Mouse (Mus musculus) urinary bladder, postnatal 36 days (tissue): ENCODE data around the gene Antxr2.

Experiments used
- DNase-seq, 2 experiments: peaks; one replicate each; pipeline ENCODE4 v3.0.0; 2022; ENCODE audit warnings: low spot score in 2 of 2, mixed read lengths in 1 of 2

Antxr2 gene

DNA sequence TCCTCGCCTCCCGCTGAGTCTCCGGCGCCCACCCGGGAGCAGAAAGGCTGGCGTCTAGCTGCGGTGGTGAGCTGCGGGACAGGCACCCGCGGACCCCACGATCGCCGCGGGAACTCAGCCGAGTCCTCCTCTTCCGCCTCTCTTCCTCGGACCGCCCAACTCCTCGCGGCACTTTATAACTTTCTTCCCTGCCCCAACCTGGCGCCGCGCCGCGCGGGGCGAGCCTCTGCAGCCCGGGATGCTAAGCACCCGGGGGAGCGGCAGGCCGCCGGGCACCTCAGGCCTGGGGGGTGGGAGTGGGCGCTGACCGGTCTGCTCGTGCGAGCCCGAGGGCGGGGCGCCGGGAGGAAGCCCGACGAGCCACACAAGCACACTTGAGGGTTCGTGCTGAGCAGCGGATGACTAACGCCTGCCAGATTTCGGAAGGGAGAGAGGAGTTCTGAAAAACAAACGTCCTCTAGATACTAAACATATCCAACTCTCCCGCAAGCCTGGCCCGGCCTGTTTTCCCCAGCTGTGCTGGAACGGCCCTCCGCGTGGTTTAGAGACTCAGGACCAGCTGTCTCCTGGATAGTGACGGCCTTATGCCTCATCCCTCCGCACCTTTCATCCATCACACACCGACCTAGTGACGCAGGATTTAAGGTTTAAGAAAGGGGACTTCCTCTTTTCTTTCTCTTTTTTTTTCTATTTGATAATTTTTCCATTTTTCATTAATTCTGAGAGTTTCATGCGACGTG is at the start of gene Antxr2:
Gene Antxr2, minus strand, starts transcription at position 142 of the 740 bp plus-strand sequence.
- DNase-seq = peak; percentile 55 to 71

DNA sequence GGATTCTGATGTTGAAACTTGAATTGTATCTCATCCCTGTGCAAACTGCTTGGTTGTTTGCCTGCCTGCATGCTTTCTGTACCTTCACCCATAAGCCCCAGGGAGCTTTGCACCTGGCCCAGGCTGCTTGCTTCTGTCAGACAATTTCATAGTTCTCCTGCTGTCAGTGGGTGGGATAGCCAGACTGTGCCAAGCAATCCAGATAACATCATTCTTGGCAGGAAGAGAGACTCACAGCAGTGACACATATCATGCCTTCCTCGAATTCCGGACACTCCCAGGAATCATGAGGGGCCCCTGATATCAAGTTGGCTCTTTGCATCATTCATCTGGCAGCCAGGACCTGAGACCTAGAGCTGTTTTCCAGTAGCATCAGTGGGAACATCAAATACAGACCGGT is 45.8 kb upstream of the Antxr2 start:
- no peak for DNase-seq

DNA sequence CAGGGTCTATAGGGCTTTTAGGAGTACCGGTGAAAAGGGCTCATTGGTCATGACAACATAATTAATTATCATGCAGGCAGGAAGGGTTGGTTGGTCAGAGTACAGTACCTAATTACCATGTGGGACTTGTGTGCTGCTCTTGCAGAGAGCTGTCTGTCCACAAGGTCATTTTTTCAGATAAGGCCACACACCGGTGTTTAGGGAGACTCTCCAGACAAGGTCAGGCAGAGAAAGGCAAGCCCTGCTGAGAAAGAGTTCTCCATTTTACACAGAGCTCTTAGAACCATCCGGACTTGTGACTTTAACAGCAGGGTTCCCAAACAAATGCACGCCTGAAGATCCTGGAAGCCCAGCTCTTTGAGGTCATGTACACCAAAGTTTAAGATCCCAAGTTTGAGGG is 38.3 kb upstream of the Antxr2 start:
- DNase-seq = no peak

DNA sequence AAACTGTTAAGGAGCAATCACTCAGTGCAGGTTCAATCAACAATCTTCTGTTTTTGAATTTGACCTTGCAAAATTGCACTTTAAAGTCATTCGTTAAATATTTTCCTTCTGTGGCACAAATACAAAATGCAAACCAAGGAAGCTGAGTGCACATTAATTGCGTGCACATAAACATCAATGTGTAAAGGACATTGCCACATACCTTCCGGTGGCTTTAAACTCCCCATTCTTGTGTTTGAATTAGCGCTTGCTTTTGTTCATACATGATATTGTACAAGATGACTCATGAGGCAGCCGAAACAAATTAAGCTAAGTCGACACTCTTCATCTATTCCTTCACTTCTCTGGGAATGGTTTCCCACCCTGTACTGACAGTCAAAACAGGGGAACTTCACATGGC is 24.4 kb upstream of the Antxr2 start:
- no peak for DNase-seq

DNA sequence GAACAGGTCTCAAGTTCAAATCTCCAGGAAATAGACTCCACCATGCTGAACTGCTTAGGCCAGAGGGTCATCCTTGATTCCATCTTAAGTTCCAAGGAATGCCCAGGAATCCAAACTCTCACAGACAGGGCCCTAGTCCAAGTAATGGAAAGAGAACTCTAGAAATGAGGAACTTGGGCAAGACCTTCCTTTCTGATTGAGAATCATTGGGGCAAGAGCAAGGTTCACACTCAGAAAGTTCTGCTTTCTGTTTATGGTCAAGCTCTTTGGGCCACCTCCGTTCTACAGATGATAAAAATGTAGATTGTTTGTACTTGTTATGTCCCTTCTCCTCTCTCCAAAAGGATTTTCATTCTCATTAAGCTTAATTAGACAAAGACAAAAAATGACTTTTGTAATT is 24.0 kb upstream of the Antxr2 start:
- DNase-seq = no peak

DNA sequence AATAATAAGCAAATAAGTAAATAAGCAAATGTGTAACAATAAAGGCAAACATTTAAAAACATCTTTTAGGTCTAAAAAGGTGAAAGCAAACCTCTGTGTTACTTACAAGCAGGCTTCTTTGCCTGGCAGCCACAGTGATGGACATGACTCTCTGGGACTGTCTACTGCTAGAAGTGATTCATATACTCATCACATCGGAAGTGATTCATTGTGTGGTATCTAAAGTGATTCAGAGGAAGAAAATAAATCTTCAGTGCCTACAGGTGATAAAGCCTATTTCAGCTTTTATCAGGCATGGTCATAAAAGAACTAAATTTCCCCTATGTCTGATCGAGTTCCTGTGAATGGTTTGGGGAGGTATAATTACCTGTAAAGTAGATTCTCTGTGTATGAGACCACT is 4.1 kb upstream of the Antxr2 start:
- no peak for DNase-seq

DNA sequence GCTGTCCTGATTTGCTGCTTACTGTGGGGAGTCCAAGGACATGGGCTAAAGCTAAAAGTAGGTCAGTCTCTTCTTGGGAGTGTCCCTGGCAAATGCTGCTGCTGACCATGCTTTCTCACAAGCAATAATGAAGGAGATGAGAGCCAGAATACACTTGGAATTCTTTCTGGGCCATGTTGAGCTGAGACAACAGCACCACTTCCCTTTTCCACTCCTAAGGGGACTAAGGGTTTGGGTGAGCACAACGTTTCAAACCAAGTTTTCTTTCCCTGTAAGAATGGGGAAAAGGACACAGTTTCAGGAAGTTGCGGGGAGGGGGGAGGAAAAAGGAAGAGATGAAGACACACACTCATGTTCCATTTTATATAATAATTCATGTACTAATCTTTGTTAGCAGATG is 3.4 kb upstream of the Antxr2 start:
- no peak for DNase-seq

DNA sequence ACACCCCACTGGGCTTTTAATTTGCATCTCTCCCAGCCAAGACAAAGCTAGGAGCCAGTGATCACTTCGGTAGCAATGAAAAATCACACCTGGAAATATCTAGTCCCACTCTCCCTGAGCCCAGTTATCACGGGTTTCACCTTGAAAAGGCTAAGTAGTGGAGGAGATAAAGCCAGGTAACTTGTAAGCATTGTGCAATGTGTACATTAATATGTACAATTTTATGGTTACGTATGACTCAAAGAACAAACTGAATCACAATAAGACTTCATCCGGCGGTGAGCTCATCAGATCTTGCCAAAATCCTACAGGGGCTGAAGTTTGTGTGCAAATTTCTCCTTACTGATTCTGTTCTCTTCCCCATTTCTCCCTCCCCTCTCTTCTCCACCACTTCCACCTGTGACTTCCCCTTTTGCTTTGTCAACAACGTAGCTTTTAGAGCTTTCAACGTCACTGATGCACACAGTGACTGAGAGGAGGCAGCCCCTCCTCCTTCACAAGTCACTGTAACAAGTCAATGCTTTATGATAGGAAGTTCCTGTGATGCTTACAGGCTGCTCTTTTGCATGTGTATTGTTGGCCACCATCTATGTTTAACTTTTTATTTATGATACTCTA is 2.1 kb upstream of the Antxr2 start:
- no peak for DNase-seq

DNA sequence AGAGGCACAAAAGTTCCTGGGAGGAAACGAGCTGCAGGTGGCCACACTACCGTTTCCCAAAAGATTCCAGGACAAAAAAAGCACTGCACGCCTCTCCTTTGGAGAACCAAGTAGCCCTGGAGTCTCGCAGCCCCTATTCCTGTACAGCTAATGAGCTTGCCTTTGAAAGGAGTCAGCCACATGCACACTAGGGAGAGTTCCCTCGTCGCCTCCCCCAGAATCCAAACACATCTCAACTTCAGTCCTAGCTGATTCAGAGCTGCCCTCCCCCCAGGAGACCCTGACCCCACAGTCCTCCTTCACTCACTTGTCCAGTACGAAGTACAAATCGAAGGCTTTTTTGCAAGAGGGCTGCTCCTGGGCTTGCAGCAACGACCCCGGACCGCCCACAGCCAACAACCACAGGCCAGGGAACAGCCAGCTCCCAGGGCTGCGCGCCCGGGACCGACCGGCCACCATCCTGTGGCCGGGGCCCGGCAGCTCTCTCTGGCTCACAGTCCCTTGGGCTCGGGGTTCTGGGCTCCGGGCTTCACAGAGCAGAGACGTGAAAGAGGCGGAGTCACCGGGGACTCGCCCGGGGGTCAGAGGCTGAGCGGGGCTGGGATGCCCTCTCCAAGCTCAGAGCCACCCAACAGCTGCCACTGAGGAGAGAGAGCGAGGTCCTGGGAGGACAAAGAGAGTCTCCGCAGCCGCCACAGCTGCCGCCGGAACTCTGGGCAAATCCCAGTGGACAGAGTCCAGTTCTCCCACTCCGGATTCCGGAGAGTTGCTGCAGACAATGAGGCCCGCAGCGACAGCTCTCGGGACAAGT is 547 bp downstream of the Antxr2 start:
- peak in 1 of 2 experiments; percentile 27 for DNase-seq

DNA sequence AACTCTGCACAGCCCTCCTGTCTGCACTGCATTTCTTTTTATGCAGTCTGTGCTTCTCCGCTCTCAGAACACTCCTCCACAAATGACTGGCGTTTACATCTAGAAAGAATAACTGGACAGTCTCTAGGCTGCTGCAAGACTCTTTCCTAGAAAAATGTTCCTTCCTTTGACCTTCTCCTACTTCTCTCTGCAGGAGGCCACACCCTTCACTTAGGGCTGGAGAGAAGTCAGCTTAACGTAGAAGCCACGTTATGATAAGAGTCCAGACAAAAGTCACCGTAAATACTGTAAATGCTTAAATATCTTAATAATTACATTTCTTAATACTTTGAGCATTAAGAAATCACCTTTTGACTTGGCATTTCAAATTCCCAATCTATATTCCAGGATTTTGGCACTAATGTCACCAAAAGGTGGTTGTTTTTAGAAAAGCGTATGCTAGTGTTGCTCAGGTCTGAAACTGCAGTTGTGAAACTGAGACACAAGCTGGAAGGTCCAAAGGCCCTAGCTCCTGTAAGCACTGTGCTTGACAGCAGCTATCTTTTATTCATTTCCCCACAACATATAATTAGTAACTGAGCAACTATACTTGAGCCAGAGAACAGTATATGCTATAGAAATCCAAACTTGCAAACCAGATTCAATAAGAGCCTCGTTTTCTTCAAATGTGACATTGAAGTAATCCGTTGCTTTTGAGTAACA is 3.0 kb downstream of the Antxr2 start:
- no peak for DNase-seq

DNA sequence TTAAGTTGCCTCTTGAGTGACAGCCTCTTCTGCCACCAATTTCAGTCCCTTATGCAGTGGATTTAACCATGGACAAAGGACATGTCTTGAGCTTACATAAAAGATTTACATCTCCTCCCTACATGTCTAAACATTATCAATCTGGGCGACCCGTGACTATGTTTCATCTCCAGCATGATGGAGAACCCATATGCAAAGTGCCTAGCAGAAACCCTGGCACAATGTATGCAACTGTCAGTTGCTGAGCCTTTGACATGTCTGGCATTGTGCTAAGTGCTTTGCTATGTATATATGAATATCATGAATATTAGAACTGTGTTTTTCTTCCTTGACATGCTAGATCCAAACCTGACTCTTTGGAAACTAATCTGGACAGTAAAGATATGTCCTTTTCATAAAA is 4.9 kb downstream of the Antxr2 start:
- no peak for DNase-seq

DNA sequence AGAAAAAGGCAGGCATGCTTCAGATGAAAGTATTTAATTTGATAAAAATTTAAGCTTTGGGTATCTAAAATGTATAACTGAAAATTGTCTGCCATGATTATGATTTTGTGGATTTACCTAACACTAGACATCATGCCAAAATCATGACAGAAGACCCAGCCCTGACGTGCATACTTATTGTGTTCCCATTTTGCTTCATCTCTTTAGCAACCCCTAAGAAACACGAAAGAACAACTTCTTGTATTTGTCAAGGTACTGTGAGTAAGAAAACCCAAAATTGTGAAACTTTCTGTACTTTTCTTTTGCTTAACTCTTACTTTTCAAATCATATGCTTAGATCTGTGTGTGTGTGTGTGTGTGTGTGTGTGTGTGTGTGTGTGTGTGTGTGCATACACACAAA is 6.3 kb downstream of the Antxr2 start:
- DNase-seq = no peak

DNA sequence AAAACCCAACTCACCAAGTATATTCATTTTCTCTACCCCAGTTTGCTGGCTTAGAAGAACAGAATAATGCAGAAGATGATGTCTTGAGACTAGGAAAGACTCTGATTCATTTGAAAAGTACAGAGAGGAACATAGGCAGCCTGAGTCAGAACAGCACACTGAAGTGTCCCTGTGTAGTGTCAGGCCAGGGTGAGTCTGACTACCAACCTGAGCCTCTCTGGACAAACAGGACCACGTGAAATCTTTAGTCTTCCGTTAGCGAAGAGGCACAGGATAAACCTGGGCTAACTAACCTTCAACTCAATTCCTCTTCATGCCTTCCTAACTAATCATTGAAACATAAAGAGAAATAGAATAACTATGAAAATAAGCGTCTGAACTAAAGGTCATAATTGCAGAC is 9.3 kb downstream of the Antxr2 start:
- no peak for DNase-seq

DNA sequence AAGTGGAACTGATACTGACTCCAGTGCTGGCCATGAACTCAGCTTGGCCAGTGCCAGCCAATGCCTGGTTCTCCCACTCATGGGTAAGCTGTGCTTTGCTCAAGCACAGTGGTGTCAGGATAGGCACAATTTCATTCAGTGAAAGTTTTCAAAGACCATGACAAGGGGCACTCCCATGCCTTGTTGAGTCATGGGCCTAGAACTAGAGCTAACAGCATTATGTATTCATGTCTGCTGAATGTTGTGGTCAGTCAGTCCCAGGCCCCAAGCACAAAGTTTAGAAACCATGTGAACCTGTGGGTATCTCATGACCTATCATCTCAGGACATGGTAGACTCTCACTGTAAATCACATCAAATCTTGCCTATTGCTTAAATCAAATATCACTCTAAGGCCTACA is 10.2 kb downstream of the Antxr2 start:
- DNase-seq = no peak

DNA sequence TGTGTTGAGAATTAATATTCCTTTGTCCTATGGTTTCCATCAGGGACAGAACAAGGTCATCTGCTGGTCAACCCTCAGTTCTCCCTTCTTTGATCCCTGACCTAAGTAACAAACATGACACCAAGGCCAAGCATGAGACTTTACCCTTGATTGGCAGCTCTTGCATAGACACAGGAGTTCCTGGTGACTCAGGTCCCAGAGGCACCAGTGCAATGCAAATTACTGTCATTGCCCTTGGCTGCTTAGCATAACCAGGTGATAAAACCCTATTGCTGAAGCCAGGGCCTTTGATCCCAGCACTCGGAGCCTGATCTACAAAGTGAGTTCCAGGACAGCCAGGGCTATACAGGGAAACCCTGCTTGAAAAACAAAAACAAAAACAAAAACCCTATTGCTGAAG is 11.4 kb downstream of the Antxr2 start:
- no peak for DNase-seq

DNA sequence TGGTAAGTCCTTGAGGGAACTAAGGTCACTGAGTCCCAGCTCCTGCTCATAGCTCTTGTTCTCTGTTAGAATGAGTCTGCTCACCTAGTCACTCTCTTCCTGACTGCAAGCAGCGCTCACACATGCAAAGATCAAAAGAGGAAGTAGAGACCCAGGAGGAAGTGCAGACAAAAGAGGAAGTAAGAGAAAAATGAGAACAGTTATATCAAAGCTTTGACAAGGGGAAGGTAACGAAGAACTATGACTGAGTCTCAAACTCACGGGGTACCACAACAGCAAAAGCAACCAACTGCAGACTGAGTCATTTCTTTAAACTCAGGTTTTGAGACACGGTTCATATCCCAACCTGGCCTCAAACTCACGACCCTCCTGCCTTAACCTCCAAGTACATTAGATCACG is 12.7 kb downstream of the Antxr2 start:
- DNase-seq = no peak

DNA sequence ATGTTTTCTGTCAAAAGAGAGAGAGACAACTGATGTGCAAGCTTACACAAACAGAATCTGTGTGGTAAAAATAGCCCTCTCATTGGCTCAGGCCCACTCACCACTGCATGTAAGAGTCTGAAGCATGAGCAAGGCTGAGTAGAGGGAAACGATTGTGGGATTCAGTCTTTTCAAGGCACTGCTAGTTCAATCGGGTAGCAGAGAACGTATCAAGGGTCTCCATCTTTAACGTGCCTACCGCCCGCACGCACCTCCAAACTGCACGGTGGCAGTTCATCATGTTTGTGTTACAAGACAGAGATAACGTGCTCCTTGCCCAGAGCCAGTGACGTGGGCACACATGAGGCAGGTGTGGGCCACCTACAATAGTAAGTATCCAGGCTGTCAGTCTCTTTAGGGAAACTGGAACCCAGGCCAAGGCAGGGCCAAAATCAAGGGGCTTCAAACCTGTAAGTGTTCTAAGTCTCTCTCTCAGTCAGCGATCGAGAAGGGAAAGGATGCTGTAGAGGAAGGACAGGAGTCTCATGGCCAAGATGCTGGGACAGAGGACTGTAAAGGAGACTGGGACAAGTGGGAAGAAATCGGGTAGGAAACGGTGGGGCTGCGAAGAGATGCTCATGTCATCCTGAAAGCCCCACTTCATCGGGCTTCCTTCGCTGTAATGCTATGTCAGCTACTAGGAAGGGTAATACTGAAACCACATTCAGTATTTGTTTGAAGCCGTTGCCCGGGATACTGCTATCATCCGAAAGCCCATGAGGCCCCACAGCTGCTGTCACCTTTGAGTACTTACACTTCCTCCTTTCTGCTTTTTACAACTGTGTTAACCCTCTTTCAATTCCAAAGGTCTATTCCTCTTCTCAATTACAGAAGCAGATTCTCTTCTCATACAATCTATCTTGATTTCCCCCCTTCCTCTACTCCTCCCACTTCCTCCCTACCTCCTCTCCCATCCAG is 14.3 kb downstream of the Antxr2 start:
- DNase-seq = peak in 1 of 2 experiments; percentile 34

DNA sequence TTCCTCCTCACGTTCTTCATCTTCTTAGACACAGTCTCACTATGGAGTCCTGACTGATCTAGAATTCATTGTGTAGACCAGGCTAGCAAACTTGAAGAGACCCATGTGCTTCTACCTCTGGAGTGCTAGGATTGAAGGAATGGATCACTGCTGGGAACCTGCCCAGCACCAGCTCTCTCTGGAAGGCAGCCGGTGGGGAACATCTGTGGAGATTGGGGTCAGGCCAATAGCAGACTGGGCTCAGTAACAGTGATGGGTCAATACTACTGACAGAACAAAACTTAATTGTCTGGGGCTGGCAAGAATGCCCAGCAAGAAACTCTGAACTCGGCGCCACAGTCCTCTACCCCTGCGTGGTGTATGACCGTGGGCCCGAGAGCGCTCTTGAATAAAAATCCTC is 25.1 kb downstream of the Antxr2 start:
- DNase-seq = no peak

DNA sequence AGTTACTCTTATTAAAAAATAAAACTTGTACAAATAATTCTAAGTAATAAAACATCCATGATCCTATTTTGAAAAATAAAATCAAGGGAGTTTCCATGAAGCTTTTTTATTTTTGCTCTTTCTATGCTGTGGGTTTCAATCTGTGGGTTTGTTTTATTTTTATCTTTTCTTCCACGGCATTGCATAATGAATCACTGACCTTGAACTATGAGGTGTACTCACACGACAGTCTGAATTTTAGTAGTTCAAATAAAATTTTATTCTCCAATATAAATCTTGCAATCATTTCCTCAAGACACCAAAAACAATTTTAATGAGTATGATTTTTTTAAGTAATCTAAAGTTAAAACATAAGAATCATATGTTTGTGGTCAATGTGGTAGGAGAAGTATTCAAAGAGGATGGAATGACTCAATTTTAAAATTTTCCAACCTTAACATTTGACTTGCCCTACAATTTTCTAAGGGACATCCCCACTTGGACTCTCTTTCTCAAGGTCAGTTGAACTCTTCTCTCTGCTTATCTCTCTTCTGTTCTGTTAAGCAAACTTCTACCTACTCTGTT is 31.5 kb downstream of the Antxr2 start:
- no peak for DNase-seq

DNA sequence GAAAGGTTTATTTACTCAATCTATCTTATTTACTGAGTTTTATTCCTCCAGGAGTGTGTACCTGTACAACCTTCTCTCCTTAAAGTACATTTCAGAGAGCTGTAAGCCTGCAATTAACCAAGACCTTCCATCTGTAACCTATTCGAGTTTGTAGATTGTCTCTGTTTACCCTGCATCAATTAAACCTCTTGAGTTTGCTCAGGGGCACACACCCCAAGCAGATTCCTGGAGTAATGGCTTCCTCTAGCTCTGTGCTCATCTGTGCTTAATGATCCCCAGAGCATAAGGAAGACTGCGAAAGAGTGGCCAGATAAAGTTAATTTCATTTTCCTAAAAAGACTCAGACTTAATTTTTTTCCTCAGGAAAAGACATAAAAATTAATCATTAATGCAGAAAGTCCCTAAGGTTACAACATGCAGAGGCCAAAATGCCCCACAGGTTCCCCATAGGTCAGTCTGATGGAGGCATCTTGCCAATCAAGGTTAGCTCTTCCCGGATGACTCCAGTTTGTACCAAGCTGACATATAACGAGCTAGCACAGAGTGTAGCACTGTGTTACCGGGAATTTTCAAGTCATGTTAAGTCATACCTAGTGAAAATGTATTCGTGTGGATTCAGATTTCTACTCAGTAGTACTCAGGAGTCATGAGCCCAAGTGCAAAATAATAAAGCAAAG is 34.2 kb downstream of the Antxr2 start:
- no peak for DNase-seq
